Mouse (Mus musculus) frontal cortex, postnatal 10 days (tissue): ENCODE data around the gene Arrdc4.

Experiments
- DNase-seq, 2 experiments: peaks; one replicate each; pipeline ENCODE4 v3.0.0; 2022; ENCODE audit warnings: low spot score in 2 of 2, mixed read lengths in 1 of 2

Gene Arrdc4

DNA sequence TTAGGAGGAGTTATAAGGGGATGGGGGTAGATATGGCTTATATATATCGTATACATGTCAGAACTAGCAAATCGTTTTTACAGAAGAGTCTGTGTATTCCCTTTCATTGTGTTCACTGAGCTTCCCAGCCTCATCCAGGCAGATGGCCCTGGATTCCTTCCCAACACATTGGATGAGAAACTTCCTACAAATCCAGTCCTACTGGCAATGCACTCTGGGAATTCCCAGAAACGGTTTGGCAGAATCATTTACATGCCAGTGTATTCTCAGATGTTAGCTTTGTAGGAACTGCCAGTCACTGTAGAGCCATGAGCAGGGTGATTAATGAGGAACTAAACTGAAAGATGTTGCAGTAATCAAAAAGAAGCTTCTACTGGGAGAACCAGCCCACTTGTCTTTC lies 36.6 kb downstream of the Arrdc4 start:
- DNase-seq: peak in 1 of 2 experiments; percentile 8

DNA sequence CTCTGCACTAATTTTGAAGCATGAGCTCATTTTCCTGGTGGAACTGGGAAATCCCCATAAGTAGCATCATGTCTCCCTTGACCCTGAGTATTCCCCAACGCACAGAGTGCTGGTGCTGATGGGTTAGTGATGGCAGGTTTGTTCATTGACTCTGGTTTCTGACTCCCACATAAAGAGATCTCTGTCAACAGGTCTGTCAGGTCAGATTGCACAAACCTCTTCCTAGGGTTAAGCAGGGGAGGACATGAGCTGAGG lies 39.8 kb downstream of the Arrdc4 start:
- no peak for DNase-seq

- DNase-seq: no peak
Observed at GRCm38 (mm10) chr7:68708563-68709318, 40.3 kb downstream of the Arrdc4 start.

DNA sequence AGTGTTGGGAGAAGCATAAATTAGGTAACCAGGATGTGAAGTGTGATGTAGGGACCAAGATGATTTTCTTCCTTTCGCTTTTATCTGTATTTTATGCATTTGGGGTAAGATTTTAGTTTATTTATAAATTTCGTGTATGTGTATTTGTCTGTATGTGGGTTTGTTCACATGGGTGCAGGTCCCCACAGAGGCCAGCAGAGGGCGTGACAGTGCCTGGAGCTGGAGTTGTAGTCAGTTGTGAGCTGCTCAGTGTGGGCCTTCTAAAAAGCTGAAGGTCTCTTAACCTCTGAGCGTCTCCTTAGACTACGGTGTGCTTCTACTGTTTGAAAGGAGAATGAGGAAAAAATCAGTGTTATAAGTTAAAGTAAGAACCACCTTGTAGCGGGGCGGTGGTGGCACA lies 43.9 kb downstream of the Arrdc4 start:
- no peak for DNase-seq

DNA sequence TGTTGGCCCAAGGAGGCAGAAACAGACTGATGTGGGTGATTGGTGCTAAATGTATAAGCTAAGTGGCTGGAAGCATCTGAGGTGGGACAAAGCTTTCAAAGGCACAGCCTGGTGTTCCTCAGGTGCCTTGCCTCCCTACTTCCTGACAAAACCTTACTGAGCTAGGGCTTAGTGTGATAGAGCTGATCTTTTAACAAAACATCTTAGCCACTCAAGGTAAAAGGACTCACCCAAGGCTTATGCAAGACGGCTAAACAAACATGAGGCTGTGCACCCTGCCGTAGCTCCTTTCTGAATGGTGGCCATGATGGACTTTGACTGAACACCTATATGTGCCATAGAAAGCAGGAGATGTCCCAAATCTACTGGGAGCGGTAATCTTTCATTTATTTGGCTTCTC lies 51.7 kb downstream of the Arrdc4 start:
- no peak for DNase-seq

DNA sequence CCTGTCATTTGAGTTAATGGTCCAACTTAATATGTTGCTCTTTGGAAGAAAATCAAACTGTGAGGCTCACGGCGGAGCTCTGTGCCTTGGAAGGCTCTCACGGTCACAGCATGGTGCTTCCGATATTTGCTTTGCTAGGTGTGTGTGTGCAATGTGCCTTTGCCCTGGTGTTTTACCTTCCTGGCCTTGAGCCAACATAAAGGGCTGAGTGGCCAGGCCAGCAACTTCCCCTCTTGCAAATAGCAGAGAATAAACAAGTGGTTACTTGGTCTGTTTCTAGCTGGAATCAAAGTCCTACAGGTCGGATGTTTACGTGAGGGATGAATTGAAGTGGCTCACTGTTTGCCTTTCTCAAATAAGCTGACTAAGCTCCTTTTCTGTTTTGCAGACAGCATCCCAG lies 52.1 kb downstream of the Arrdc4 start:
- DNase-seq: no peak

GRCm38 (mm10) chr7:68696446-68696845 lies 52.6 kb downstream of the Arrdc4 start:
- DNase-seq: no peak

GRCm38 (mm10) chr7:68692731-68693130 lies 56.3 kb downstream of the Arrdc4 start:
- no peak for DNase-seq

- no peak for DNase-seq
Observed at GRCm38 (mm10) chr7:68691454-68691853, 57.6 kb downstream of the Arrdc4 start.

GRCm38 (mm10) chr7:68687140-68687611 lies 61.9 kb downstream of the Arrdc4 start:
- no peak for DNase-seq
